Mouse (Mus musculus): ENCODE results near the gene Nxt1.
A peak's percentile ranks its signal among the peaks of the same experiment; 100 is the strongest.

The Nxt1 gene

GRCm38 (mm10) chr2:148672199-148673096 lies at the start of gene Nxt1:
Nxt1 (plus strand) TSS chr2:148672601.
- peak; percentile 98 for DNase-seq (ENCODE audit: inconsistent ontology term)

DNA sequence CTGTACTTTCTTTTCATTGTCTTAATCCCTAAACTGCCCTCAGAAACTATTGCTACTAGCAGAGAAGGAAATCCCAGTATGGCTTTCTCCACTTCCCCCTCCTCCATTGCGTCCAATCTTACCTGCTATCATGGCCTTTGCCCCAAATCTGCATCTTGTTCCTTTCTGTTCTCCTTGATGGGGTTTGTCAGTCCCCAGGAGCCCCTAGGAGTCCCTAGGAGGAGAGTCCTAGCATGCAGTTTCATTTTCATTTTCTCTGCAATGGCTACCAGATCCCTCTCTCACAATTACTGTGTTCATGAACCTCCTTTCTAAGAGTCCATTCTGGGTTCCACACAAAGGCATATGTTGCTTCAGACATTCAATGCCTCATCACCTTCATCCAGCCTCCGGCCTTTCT lies 49.3 kb upstream of the Nxt1 start:
- no peak for DNase-seq (ENCODE audit: inconsistent ontology term)

- DNase-seq (ENCODE audit: inconsistent ontology term): no peak
Observed at GRCm38 (mm10) chr2:148624484-148624883, 47.9 kb upstream of the Nxt1 start.

DNA sequence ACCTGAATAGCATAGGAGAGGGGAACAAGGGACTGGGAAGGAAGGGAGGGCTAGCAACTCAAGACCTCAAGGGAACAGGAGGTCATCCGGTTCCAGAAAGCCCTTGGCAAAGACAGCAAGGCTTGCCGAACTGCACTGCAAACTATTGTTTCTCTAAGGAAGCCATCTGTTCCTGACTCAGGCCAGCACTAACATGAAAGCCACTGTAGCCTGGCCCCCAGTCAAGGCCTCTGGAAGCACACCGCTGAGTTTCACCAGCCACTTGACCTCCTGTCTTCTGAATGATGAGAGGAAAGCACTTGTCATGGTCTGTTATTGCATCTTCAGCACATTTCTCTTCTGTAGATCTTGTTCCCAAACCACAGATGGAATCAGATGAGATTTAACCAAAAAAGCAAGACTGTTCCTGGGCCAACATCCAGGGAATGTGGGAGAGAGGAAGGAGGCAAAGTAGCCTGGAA lies 45.4 kb upstream of the Nxt1 start:
- peak; percentile 83 for DNase-seq (ENCODE audit: inconsistent ontology term)

DNA sequence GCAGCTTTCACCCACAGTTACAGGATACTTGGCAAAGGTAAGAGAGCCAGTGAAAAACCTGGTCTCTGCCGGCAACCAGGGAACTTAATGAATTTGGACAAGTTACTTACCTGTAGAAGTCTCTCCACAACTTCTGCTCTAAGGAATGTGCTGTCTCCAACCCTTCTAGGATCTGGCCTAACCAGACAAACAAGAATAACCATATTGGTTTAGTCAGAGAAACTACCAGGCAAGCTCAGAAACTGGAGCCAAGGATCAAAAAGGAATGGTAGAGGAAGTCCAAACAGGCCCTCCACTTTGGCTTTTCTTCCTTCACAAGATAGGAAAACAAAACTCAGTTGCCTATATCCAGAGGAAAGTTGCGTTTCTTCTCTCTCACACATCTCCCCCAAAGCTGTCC lies 41.4 kb upstream of the Nxt1 start:
- no peak for DNase-seq (ENCODE audit: inconsistent ontology term)

DNA sequence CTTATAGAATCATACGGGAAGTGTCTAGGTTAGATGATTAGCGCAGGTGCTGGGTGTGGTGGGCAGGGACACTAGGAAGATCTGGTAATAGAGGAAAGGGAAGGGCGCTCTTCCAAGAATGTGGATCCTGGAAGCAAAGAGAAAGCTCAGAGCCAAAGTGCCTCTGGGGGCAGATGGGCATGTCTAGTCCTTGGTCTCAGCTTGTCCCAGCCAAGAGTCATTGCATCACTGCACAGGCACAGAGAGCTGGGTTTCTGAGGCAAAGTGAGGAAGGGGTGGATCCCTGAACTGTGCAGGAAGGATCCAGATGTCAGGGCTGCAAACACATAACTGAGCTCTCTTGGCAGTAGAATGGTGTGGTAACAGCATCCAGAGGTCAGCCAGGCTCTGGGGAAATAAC lies 40.8 kb upstream of the Nxt1 start:
- no peak for DNase-seq (ENCODE audit: inconsistent ontology term)

DNA sequence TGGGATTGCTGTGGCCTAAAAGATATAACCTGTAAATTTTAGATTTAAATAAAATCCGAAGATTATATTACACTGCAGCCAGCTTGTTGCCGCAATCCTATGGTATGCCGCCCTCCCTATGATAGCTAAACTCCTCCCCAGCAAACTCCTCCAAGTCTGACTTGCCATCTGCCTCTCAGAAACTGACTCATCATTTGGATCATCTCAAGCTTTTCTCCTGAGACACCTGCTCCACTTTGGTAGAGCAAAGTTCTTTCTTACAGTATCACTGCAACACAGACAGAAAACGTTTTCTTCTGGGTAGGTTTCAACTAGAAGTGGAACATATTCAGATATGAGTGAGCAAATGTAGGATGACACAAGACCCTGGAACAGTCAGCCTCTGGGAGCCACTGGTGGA lies 37.9 kb upstream of the Nxt1 start:
- no peak for DNase-seq (ENCODE audit: inconsistent ontology term)

DNA sequence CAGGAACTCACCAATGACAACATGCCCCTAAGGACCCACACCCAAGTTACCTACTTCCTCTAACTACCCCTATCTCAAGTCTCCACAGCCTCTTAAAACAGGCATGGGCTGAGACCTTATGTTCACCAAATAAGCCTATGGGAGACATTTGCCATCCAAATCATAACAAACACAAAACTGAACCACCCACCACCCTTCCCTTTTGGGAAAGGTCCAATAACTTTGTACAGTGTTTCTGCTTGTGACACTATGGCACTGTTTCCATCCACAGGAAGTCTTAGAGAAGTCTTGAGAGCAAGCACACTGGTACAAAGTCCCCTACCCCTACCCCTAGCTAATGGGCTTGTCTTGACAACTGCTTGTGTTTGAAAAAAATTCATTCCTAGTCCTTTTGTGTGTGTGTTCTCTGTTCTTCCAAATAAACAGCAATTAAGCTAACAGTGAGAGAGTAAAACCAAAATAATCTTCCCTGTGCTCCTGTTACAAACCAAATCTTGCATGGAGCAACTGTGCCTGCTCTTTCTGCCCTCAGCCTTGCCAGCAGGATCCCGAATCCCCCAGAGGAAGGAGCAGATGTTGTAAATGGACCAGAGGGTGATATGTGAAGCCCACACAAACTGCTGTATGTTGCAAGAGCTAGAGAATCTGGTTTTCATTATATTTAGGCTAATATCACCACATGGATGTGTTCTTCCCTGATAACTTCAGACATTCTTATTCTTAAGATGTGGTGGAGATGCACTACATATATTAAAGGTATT lies 29.6 kb upstream of the Nxt1 start:
- DNase-seq (ENCODE audit: inconsistent ontology term): no peak

- no peak for DNase-seq (ENCODE audit: inconsistent ontology term)
Observed at GRCm38 (mm10) chr2:148644421-148645000, 27.9 kb upstream of the Nxt1 start.

DNA sequence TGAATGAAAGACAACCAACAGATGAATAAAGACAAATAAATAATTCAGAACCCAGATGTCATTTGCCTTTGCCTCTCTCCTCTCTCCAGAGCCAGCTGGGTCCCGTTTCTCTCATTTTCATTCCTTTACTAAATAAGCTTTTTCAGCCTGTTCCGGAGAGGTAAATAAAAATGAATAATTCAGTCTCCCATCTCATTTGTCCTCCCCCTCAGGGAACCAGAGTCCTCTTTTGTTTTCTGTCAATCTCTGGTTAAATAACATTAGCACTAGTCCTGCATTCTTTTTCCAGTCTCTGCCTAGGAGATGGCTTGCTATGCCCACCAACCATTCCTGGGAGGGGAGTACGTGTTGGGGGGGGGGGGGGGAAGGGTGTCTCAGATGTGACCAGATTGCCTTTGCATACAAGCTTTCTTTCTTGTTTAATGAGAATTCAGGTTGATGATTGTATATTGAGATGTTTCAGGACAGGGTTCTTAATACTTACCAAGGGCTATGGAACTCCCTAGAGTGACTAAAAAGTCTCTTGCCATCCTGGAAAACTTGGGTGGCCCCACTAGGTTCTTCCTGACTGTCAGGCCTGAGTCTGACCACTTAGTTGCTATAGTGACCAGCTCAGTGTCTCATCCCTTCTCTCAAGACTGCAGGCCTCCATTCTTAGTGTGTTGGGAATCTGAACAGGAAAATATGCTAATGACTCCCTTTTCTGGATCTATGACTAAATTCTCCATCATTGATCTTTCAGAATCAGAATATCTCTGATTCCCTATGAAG lies 21.6 kb upstream of the Nxt1 start:
- DNase-seq (ENCODE audit: inconsistent ontology term): no peak

GRCm38 (mm10) chr2:148654961-148655360 lies 17.4 kb upstream of the Nxt1 start:
- DNase-seq (ENCODE audit: inconsistent ontology term): peak; percentile 54

DNA sequence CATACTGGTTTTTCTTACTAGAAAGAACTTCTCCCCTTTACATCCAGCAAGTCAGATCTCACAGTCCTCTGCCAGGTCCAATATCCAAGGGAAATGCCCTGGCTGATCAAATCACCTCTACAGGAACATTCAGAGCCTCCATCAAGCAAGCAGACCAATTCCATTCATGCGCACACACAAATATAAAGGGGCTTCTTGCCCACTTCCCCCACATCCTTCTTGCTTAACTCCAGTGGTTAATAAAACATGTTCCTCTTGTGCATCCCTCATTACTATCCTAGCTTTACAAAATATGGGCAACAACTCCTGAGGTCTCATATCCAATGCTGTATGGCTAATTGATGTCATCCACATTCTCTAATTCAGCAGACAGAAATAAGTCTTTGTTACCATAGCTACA lies 8.9 kb upstream of the Nxt1 start:
- no peak for DNase-seq (ENCODE audit: inconsistent ontology term)

GRCm38 (mm10) chr2:148677801-148678200 lies 5.4 kb downstream of the Nxt1 start:
- DNase-seq (ENCODE audit: inconsistent ontology term): peak; percentile 83

GRCm38 (mm10) chr2:148679346-148679745 lies 6.9 kb downstream of the Nxt1 start:
- DNase-seq (ENCODE audit: inconsistent ontology term): peak; percentile 74

DNA sequence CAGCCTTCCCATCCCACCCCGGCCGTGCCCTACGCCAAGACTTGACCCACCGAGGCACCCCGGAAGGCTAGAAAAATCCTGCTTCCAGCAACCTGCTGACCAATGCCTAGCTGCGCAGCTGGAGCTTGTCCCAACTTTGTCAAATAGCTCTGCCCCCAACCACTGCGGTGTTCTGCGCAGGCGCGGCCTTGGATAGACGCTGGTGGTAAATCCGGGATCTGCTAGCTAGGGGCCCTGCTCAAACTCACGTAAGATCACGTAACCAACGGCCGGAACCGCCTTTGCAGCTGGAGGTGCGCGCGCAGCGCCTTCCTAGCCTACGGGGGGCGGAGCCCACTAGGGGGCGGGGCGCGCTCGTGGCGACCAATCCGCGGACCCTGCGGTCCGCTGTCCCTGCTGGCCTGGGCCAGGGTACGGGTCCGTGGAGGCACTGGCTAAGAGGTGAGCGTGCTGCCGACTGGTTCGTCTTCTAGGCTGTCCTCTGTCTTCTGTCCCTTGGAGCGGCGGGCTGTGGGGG lies 8.4 kb downstream of the Nxt1 start, which contains the start of gene Gzf1:
Gene Gzf1, plus strand, starts transcription at position 249 of the 517 bp plus-strand sequence.
- DNase-seq (ENCODE audit: inconsistent ontology term): peak; percentile 99

DNA sequence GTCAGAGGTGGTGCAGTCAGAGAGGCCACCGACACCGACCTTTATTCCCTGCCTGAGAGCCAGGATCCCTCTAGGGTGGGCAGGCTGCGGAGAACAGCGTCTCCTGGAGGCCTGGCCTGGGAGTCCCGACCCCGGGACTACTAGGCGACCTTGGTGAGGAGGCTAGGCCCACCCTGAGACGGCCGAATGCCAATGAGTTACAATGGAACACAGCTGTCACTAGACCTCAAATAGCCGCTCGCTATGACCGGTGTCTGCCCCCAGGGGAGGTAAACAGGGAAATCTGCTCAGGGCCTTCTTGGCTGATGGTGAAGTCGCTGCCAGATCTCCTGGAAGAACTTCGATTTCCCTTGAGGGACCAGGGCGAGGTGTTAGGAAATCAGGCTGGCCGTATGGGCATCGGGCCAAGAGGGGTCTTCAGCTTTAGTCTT lies 9.1 kb downstream of the Nxt1 start:
- peak; percentile 69 for DNase-seq (ENCODE audit: inconsistent ontology term)

GRCm38 (mm10) chr2:148683031-148683430 lies 10.6 kb downstream of the Nxt1 start:
- DNase-seq (ENCODE audit: inconsistent ontology term): no peak

GRCm38 (mm10) chr2:148684972-148685371 lies 12.6 kb downstream of the Nxt1 start:
- DNase-seq (ENCODE audit: inconsistent ontology term): no peak

- DNase-seq (ENCODE audit: inconsistent ontology term): no peak
Observed at GRCm38 (mm10) chr2:148685709-148686108, 13.3 kb downstream of the Nxt1 start.

GRCm38 (mm10) chr2:148686862-148687261 lies 14.5 kb downstream of the Nxt1 start:
- no peak for DNase-seq (ENCODE audit: inconsistent ontology term)

DNA sequence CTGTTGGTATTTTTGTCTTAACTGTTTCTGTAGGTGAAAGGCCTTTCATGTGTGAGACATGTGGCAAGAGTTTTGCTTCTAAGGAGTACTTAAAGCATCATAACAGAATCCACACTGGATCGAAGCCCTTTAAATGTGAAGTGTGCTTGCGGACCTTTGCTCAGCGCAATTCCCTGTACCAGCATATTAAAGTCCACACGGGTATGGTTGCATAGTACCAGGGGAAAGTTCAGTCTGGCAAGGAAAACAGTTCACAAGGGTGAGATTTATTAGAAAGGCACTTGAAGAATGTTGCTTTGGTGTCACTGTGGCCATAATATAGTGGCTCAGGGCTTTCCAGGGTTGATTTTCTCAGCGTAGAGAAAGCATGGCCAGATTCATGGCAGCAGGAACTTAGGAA lies 15.6 kb downstream of the Nxt1 start:
- DNase-seq (ENCODE audit: inconsistent ontology term): no peak
